Mouse (Mus musculus) liver, embryonic 11.5 days (tissue): Measurements from ENCODE around the gene Itgad. TPM values are rescaled to one million over a fixed set of nuclear protein-coding genes. Genes with fewer than 3 reads are reported as not detected.
A peak's percentile ranks its signal among the peaks of the same experiment; 100 is the strongest.

Source experiments
- ATAC-seq: fragments of 200-750 bp; cut with Nextera tagmentation; replicated peaks from 2 replicates; pipeline ENCODE4 v1.8.0; 2017; ENCODE audit warnings: moderate number of reproducible peaks, mild to moderate bottlenecking, moderate TSS enrichment, moderate library complexity; ENCODE audit not compliant: low FRiP score
- DNase-seq: peaks from one replicate; pipeline ENCODE4 v3.0.0-alpha.2; 2017; ENCODE audit warnings: low spot score
- H3K27ac ChIP-seq: fragments of 300-500 bp; sonication (generic); 2 replicates; pipeline ENCODE4 v1.5.1; 2014; ENCODE audit warnings: mild to moderate bottlenecking, low read depth, low read length, control low read depth
- H3K27me3 ChIP-seq: fragments of 300-500 bp; sonication (generic); replicated peaks from 2 replicates; pipeline ENCODE4 v1.6.1; 2014; ENCODE audit warnings: low read length, mixed read lengths; ENCODE audit not compliant: control insufficient read depth, insufficient read depth
- H3K36me3 ChIP-seq: fragments of 300-500 bp; sonication (generic); 2 replicates; pipeline ENCODE4 v1.6.1; 2014; ENCODE audit warnings: mild to moderate bottlenecking, low read length, moderate library complexity, mixed read lengths; ENCODE audit not compliant: control insufficient read depth, insufficient read depth
- H3K4me1 ChIP-seq: fragments of 300-500 bp; sonication (generic); replicated peaks from 2 replicates; pipeline ENCODE4 v1.6.1; 2014; ENCODE audit warnings: low read length, mixed read lengths; ENCODE audit not compliant: control insufficient read depth, insufficient read depth
- H3K4me2 ChIP-seq: fragments of 300-500 bp; sonication (generic); 2 replicates; pipeline ENCODE4 v1.6.1; 2014; ENCODE audit warnings: mild to moderate bottlenecking, control low read depth, moderate library complexity
- H3K4me3 ChIP-seq: fragments of 300-500 bp; sonication (generic); 2 replicates; pipeline ENCODE4 v1.5.1; 2014; ENCODE audit warnings: low read depth, low read length, control low read depth
- H3K9ac ChIP-seq: fragments of 300-500 bp; sonication (generic); 2 replicates; pipeline ENCODE4 v1.6.1; 2014; ENCODE audit warnings: low read depth, low read length, control low read depth
- H3K9me3 ChIP-seq: fragments of 300-500 bp; sonication (generic); 2 replicates; pipeline ENCODE4 v1.6.1; 2016; ENCODE audit warnings: low read length, inconsistent platforms, mixed read lengths; ENCODE audit not compliant: control insufficient read depth
- WGBS: fragments of 180-500 bp; shearing (Covaris S2); extraction: QIAGEN DNeasy Blood & Tissue Kit; methylation state at CpG from one replicate; pipeline ENCODE4 v1.1.7; 2014; 5-methylcytosine and 5-hydroxymethylcytosine counted together
- polyA plus RNA-seq: library from polyadenylated mRNA; unstranded; fragments of >200 nt; fragmentation: Nextera tagmentation; extraction: Ambion mirVana; gene quantifications from 2 replicates; pipeline ENCODE4 v1.2.1, GENCODE M21; 2014

Gene Itgad
- not detected in 2 replicates for polyA plus RNA-seq

- DNase-seq (no peak), ATAC-seq (no peak)
- Histone ChIP-seq H3K9me3 (no peaks in the 10 kb centered on the region), H3K4me2 (no peak within 1 kb of the TSS), H3K4me3 (no peak within 1 kb of the TSS), H3K36me3 (no peaks in the 10 kb centered on the region), H3K4me1 (no peaks in the 10 kb centered on the region), H3K27ac (no peak within 1 kb of the TSS), H3K27me3 (no peaks in the 10 kb centered on the region), H3K9ac (no peak within 1 kb of the TSS)
- WGBS: 92% methylated on average over 21 of the region's 21 CpGs
Observed at GRCm38 (mm10) chr7:128154076-128154475, at the start of gene Itgad. TSS of gene Itgad (plus strand) at chr7:128154376.

GRCm38 (mm10) chr7:128105246-128105645 is 48.9 kb upstream of the Itgad start:
- Histone ChIP-seq H3K4me2 (no peak overlapping the region), H3K4me3 (no peak overlapping the region), H3K36me3 (no peaks in the 10 kb centered on the region), H3K27me3 (no peaks in the 10 kb centered on the region), H3K9ac (no peak overlapping the region), H3K4me1 (no peaks in the 10 kb centered on the region), H3K27ac (no peak overlapping the region), H3K9me3 (no peaks in the 10 kb centered on the region)
- ATAC-seq (no peak), DNase-seq (peak; percentile 10)
- WGBS: 70% methylated on average over 4 of the region's 4 CpGs

GRCm38 (mm10) chr7:128107462-128107861 is 46.7 kb upstream of the Itgad start:
- Histone ChIP-seq H3K4me3 (no peak overlapping the region), H3K9me3 (no peaks in the 10 kb centered on the region), H3K27ac (no peak overlapping the region), H3K36me3 (no peaks in the 10 kb centered on the region), H3K9ac (no peak overlapping the region), H3K4me1 (no peaks in the 10 kb centered on the region), H3K27me3 (no peaks in the 10 kb centered on the region), H3K4me2 (no peak overlapping the region)
- whole genome bisulfite sequencing: 80% methylated on average over 7 of the region's 7 CpGs
- DNase-seq (peak; percentile 24), ATAC-seq (no peak)

GRCm38 (mm10) chr7:128110314-128110713 is 43.9 kb upstream of the Itgad start:
- no peak overlapping the region for H3K4me2 ChIP-seq
- no peaks in the 10 kb centered on the region for H3K9me3 ChIP-seq
- H3K4me3 ChIP-seq: no peak overlapping the region
- H3K4me1 ChIP-seq: no peaks in the 10 kb centered on the region
- no peaks in the 10 kb centered on the region for H3K27me3 ChIP-seq
- DNase-seq (peak; percentile 14), ATAC-seq (no peak)
- no peaks in the 10 kb centered on the region for H3K36me3 ChIP-seq
- H3K9ac ChIP-seq: no peak overlapping the region
- 49% methylated on average over 2 of the region's 2 CpGs for WGBS
- no peak overlapping the region for H3K27ac ChIP-seq

- H3K9ac ChIP-seq: no peak overlapping the region
- DNase-seq (peak; percentile 20), ATAC-seq (no peak)
- no peaks in the 10 kb centered on the region for H3K4me1 ChIP-seq
- H3K4me2 ChIP-seq: no peak overlapping the region
- WGBS: 89% methylated on average over 11 of the region's 11 CpGs
- H3K27me3 ChIP-seq: no peaks in the 10 kb centered on the region
- H3K36me3 ChIP-seq: no peaks in the 10 kb centered on the region
- H3K9me3 ChIP-seq: no peaks in the 10 kb centered on the region
- no peak overlapping the region for H3K4me3 ChIP-seq
- H3K27ac ChIP-seq: no peak overlapping the region
Observed at GRCm38 (mm10) chr7:128112131-128112530, 42.0 kb upstream of the Itgad start.

- H3K9ac ChIP-seq: no peak overlapping the region
- no peaks in the 10 kb centered on the region for H3K27me3 ChIP-seq
- no peaks in the 10 kb centered on the region for H3K36me3 ChIP-seq
- no peak overlapping the region for H3K27ac ChIP-seq
- ATAC-seq: no peak
- H3K9me3 ChIP-seq: no peaks in the 10 kb centered on the region
- H3K4me2 ChIP-seq: no peak overlapping the region
- no peaks in the 10 kb centered on the region for H3K4me1 ChIP-seq
- DNase-seq: peak; percentile 15
- WGBS: 90% methylated on average over 11 of the region's 11 CpGs
- no peak overlapping the region for H3K4me3 ChIP-seq
Observed at GRCm38 (mm10) chr7:128114371-128115105, 39.6 kb upstream of the Itgad start.

- H3K27me3 ChIP-seq: no peaks in the 10 kb centered on the region
- no peaks in the 10 kb centered on the region for H3K9me3 ChIP-seq
- H3K27ac ChIP-seq: no peak overlapping the region
- no peak overlapping the region for H3K4me2 ChIP-seq
- no peaks in the 10 kb centered on the region for H3K36me3 ChIP-seq
- DNase-seq: peak; percentile 25
- H3K4me3 ChIP-seq: no peak overlapping the region
- no peaks in the 10 kb centered on the region for H3K4me1 ChIP-seq
- H3K9ac ChIP-seq: no peak overlapping the region
- 65% methylated on average over 5 of the region's 5 CpGs for WGBS
- ATAC-seq: no peak
Observed at GRCm38 (mm10) chr7:128115211-128115958, 38.8 kb upstream of the Itgad start.

- Histone ChIP-seq H3K9me3 (no peaks in the 10 kb centered on the region), H3K27me3 (no peaks in the 10 kb centered on the region), H3K36me3 (no peaks in the 10 kb centered on the region), H3K9ac (no peak overlapping the region), H3K27ac (no peak overlapping the region), H3K4me2 (no peak overlapping the region), H3K4me3 (no peak overlapping the region), H3K4me1 (no peaks in the 10 kb centered on the region)
- 87% methylated on average over 5 of the region's 5 CpGs for WGBS
- ATAC-seq: no peak
- DNase-seq: peak; percentile 6
Observed at GRCm38 (mm10) chr7:128116396-128116795, 37.8 kb upstream of the Itgad start.
